Mouse (Mus musculus): ENCODE measurements around the gene Wnk1. TPM values are rescaled to one million over a fixed set of nuclear protein-coding genes. Genes with fewer than 3 reads are reported as not detected.
A peak's percentile ranks its signal among the peaks of the same experiment; 100 is the strongest.

Wnk1 gene
- polyA plus RNA-seq, 1 experiment from 2014 or later = 32.8 TPM

DNA sequence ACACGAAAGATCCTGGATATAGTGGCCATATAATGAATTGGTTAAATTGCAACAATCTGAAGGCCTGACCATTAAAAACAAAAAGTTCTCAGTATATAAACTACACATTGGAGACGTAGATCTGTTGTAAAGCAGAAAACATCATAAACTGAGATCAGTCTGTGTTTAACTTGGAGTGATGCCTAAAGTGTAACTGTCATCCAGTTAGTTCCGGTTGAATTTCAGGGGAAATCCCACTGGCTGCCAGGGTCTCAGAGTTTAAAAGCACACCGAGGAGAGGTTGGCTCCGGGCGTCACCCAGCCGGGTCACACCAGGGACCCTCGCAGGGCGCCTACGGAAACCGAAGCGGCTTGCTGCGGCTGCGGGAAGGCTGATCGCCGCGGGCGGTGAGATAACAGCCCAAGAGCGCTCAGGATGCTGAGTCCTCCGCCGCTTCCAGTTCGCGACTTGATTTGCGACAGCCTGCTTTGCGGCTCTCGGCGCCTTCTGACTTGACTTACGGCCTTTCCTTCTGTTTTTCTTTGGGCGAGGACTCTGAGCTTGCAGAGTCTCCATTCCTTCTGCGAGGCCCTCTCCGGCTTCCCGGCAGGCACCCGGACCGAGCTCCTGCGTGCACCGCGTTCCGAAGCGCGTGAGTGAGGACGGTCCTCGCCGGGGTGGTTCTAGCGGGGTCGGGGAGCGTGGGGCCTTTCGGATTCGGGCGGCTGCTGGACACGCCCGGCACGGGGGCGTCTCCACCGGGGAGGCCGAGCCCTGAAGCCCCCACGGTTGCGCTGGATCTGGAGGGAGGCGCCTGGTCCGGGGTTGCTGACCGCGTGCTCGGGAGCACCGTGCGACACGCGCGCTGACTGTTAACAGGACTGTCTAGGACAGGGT lies 136.0 kb downstream of the Wnk1 start, which contains the start of gene Rad52:
Gene Rad52 (plus strand): TSS at position 495 of the 877 bp plus-strand sequence.
- H3K27me3 ChIP-seq = no peaks in the 10 kb centered on the region
- H3K36me3 ChIP-seq = peaks cover 3% of the 10 kb centered on the region; the same call in 1 of the 2 replicates
- WGBS (ENCODE audit: insufficient replicate concordance) = 2% methylated on average over 67 of the region's 67 CpGs
- DNase-seq (peak; percentile 86), ATAC-seq (ENCODE audit: low read depth) (peak; percentile 89)
- peak within 1 kb of the TSS; percentile 96 for H3K27ac ChIP-seq
- no peaks in the 10 kb centered on the region for H3K9me3 ChIP-seq (replicated peaks)
- H3K4me1 ChIP-seq (replicated peaks) = peaks cover 23% of the 10 kb centered on the region
- H3K9ac ChIP-seq = peak within 1 kb of the TSS; percentile 91
- H3K4me2 ChIP-seq = peak within 1 kb of the TSS; percentile 89
- H3K4me3 ChIP-seq (replicated peaks) = peak within 1 kb of the TSS; percentile 88

GRCm38 (mm10) chr6:119892711-119893110 lies 145.8 kb downstream of the Wnk1 start:
- H3K4me3 ChIP-seq (replicated peaks) = no peak overlapping the region
- no peaks in the 10 kb centered on the region for H3K4me1 ChIP-seq (replicated peaks)
- DNase-seq (no peak), ATAC-seq (ENCODE audit: low read depth) (no peak)
- no peak overlapping the region for H3K4me2 ChIP-seq
- H3K27me3 ChIP-seq = peaks cover 30% of the 10 kb centered on the region; the same call in 1 of the 2 replicates
- no peak overlapping the region for H3K27ac ChIP-seq
- no peaks in the 10 kb centered on the region for H3K36me3 ChIP-seq
- 33% methylated on average over 7 of the region's 7 CpGs for WGBS (ENCODE audit: insufficient replicate concordance)
- H3K9ac ChIP-seq = no peak overlapping the region
- no peaks in the 10 kb centered on the region for H3K9me3 ChIP-seq (replicated peaks)

- no peak overlapping the region for H3K27ac ChIP-seq
- H3K4me3 ChIP-seq (replicated peaks) = no peak overlapping the region
- H3K27me3 ChIP-seq = peaks cover 6% of the 10 kb centered on the region; the same call in 1 of the 2 replicates
- no peaks in the 10 kb centered on the region for H3K9me3 ChIP-seq (replicated peaks)
- WGBS (ENCODE audit: insufficient replicate concordance) = 46% methylated on average over 7 of the region's 7 CpGs
- no peak overlapping the region for H3K9ac ChIP-seq
- no peak overlapping the region for H3K4me2 ChIP-seq
- no peaks in the 10 kb centered on the region for H3K4me1 ChIP-seq (replicated peaks)
- no peak for ATAC-seq (ENCODE audit: low read depth)
- H3K36me3 ChIP-seq = no peaks in the 10 kb centered on the region
- DNase-seq = no peak
Measured at GRCm38 (mm10) chr6:119883151-119883550, 155.3 kb downstream of the Wnk1 start.

MicroRNAs within 50 kb of the gene (microRNA counts, 519-probe panel; counts per million panel counts)
- microRNA mmu-miR-706 = 114 counts per million

Small RNA genes lying within 50 kb of the gene (microRNA-seq; reads per million reads assigned to microRNA genes)
- gene Mir706 = not detected

Other genes starting within 250 kb of the Wnk1 start
- 3.9 TPM in 2 replicates for gene Erc1, start 190.5 kb downstream of the Wnk1 start, polyA plus RNA-seq (2015; fragmentation: Nextera tagmentation; extraction: Ambion mirVana)
- gene Rad52, start 136.0 kb downstream of the Wnk1 start, polyA plus RNA-seq (2015; fragmentation: Nextera tagmentation; extraction: Ambion mirVana) = 11.2 and 13.1 TPM in 2 replicates
- not detected in 2 replicates for gene Ninj2, start 54.7 kb upstream of the Wnk1 start, polyA plus RNA-seq (2015; fragmentation: Nextera tagmentation; extraction: Ambion mirVana)